Mouse (Mus musculus): ENCODE results near the gene Poln. TPM values are rescaled to one million over a fixed set of nuclear protein-coding genes. Genes with fewer than 3 reads are reported as not detected.

The Poln gene
- polyA plus RNA-seq (2016; fragmentation: Nextera tagmentation; extraction: Ambion mirVana), result 0.59 and 0.63 TPM in 2 replicates

- no peaks in the 10 kb centered on the region for H3K27me3 ChIP-seq (ENCODE audit: low read depth, poor library complexity, severe bottlenecking)
- peak; percentile 99 for DNase-seq (ENCODE audit: low spot score)
- under 1% methylated on average over 57 of the region's 57 CpGs for WGBS
- peaks cover 29% of the 10 kb centered on the region for H3K36me3 ChIP-seq
- no peaks in the 10 kb centered on the region for H3K9me3 ChIP-seq (replicated peaks)
- H3K4me1 ChIP-seq, result peaks cover 22% of the 10 kb centered on the region
- H3K27ac ChIP-seq, result peak within 1 kb of the TSS; percentile 92
- peak within 1 kb of the TSS; percentile 77 for H3K4me3 ChIP-seq
Observed at GRCm38 (mm10) chr5:34168950-34169891, at the start of gene Poln, which contains the start of gene Haus3. Gene Poln (minus strand): TSS chr5:34169448. Gene Haus3 (minus strand): TSS chr5:34169527.

DNA sequence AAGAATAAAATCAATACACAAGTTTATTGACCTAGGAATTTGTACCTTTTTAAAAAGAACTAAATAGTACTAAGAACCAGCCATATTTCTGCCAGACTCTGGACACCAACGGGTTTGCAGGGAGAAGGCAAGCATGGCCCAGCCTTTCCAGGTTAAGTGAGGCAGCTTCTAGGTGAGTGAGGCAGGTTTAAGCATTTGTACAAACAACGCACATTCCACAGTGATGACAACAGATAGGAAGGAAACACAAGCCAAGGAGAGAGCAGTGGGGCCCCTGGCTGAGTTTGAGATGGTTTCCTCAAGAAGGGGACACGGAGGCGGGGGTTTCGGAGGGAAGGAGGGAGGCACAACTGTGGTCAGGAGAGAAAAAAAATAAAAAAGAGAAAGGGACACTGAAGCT lies 49.4 kb upstream of the Poln start:
- no peaks in the 10 kb centered on the region for H3K4me1 ChIP-seq
- H3K27ac ChIP-seq, result no peak overlapping the region
- WGBS, result 83% methylated on average over 5 of the region's 5 CpGs
- no peaks in the 10 kb centered on the region for H3K27me3 ChIP-seq (ENCODE audit: low read depth, poor library complexity, severe bottlenecking)
- H3K4me3 ChIP-seq, result no peak overlapping the region
- no peaks in the 10 kb centered on the region for H3K36me3 ChIP-seq
- no peaks in the 10 kb centered on the region for H3K9me3 ChIP-seq (replicated peaks)
- DNase-seq (ENCODE audit: low spot score), result no peak

GRCm38 (mm10) chr5:34217756-34218155 lies 48.5 kb upstream of the Poln start:
- Histone ChIP-seq H3K4me1 (no peaks in the 10 kb centered on the region), H3K4me3 (no peak overlapping the region), H3K27ac (no peak overlapping the region), H3K36me3 (no peaks in the 10 kb centered on the region), H3K27me3 (ENCODE audit: low read depth, poor library complexity, severe bottlenecking) (no peaks in the 10 kb centered on the region), H3K9me3 (replicated peaks) (no peaks in the 10 kb centered on the region)
- no peak for DNase-seq (ENCODE audit: low spot score)
- WGBS, result 50% methylated on average over 9 of the region's 9 CpGs

- no peaks in the 10 kb centered on the region for H3K9me3 ChIP-seq (replicated peaks)
- WGBS, result 89% methylated on average over 7 of the region's 7 CpGs
- H3K27me3 ChIP-seq (ENCODE audit: low read depth, poor library complexity, severe bottlenecking), result no peaks in the 10 kb centered on the region
- DNase-seq (ENCODE audit: low spot score), result no peak
- no peak overlapping the region for H3K4me3 ChIP-seq
- H3K27ac ChIP-seq, result no peak overlapping the region
- H3K4me1 ChIP-seq, result no peaks in the 10 kb centered on the region
- no peaks in the 10 kb centered on the region for H3K36me3 ChIP-seq
Observed at GRCm38 (mm10) chr5:34216025-34216424, 46.8 kb upstream of the Poln start.

DNA sequence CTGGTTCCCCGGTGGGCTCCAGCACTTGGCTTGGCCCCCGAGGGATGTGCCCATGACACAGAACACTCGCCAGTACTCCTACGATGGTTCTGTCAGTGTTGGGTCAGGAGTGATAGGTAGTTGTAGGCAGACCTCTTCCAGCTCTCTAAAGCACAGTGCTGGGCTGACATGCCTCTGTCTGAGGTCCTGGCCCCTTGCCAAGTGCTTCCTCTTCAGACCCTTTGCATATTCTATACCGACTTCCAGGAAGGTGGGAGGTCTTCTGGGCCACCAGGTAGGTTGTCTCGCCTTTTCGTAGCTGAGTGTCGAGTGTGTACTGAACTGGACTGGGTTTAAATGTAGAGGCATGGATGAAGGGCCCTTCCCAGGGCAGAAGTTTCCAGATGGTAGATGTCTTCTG lies 44.4 kb upstream of the Poln start:
- 83% methylated on average over 8 of the region's 8 CpGs for WGBS
- Histone ChIP-seq H3K4me1 (no peaks in the 10 kb centered on the region), H3K9me3 (replicated peaks) (no peaks in the 10 kb centered on the region), H3K4me3 (no peak overlapping the region), H3K27ac (no peak overlapping the region), H3K27me3 (ENCODE audit: low read depth, poor library complexity, severe bottlenecking) (no peaks in the 10 kb centered on the region), H3K36me3 (no peaks in the 10 kb centered on the region)
- DNase-seq (ENCODE audit: low spot score), result no peak

DNA sequence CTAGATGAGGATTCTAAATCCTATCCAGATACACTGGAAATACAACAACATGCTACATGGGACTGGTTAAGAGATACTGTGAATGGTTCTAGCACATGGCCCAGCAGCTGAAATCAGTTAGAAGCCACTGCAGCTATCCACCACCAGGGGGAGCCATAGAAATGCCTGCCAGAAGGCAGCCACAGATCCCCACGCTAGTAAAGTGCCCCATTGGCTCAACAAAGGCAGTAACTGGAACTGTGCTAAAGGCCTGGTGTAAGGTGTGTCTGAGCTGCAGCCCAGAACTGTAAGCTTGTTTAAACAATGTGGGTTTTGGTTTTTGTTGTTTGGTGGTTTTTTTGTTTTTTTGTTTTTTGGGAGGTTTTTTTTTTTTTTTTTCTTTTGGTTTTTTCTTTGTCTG lies 41.0 kb upstream of the Poln start:
- WGBS, result 0% methylated on average over 1 of the region's 1 CpGs

GRCm38 (mm10) chr5:34207503-34207902 lies 38.3 kb upstream of the Poln start:
- WGBS, result 62% methylated on average over 3 of the region's 3 CpGs
- no peaks in the 10 kb centered on the region for H3K27me3 ChIP-seq (ENCODE audit: low read depth, poor library complexity, severe bottlenecking)
- peaks cover 3% of the 10 kb centered on the region; the same call in 1 of the 2 replicates for H3K4me1 ChIP-seq
- H3K4me3 ChIP-seq, result no peak overlapping the region
- no peak overlapping the region for H3K27ac ChIP-seq
- H3K36me3 ChIP-seq, result no peaks in the 10 kb centered on the region
- no peak for DNase-seq (ENCODE audit: low spot score)
- H3K9me3 ChIP-seq (replicated peaks), result no peaks in the 10 kb centered on the region

More for the DNA sequence above, 41.0 kb upstream of the Poln start:
- H3K4me3 ChIP-seq, result no peak overlapping the region
- no peaks in the 10 kb centered on the region for H3K9me3 ChIP-seq (replicated peaks)
- no peak overlapping the region; the same call in 1 of the 2 replicates for H3K27ac ChIP-seq
- peak; percentile 87 for DNase-seq (ENCODE audit: low spot score)
- no peaks in the 10 kb centered on the region for H3K27me3 ChIP-seq (ENCODE audit: low read depth, poor library complexity, severe bottlenecking)
- H3K36me3 ChIP-seq, result no peaks in the 10 kb centered on the region
- H3K4me1 ChIP-seq, result peaks cover 3% of the 10 kb centered on the region; the same call in 1 of the 2 replicates

DNA sequence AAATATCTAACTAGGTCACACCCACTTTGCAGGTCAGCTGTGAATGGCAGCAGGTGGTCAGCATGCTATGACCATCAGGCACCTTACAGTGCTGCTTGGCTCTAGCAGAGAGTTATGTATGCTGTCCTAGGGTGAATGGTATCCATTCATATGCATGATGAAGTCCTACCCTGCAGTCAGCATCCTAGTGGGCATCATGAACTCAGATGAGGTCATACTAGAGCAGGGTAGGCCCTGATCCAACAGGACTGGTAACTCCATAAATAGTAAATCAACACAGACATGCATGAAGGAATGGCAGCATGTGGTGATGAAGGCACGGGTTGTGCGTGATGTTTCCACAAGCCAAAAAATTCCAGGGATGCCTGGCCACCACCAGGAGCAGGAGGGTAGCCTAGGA lies 36.5 kb upstream of the Poln start:
- 90% methylated on average over 2 of the region's 2 CpGs for WGBS
- H3K9me3 ChIP-seq (replicated peaks), result no peaks in the 10 kb centered on the region
- H3K27me3 ChIP-seq (ENCODE audit: low read depth, poor library complexity, severe bottlenecking), result no peaks in the 10 kb centered on the region
- H3K4me1 ChIP-seq, result peaks cover 3% of the 10 kb centered on the region; the same call in 1 of the 2 replicates
- no peak overlapping the region for H3K27ac ChIP-seq
- H3K4me3 ChIP-seq, result no peak overlapping the region
- no peaks in the 10 kb centered on the region for H3K36me3 ChIP-seq
- no peak for DNase-seq (ENCODE audit: low spot score)

- Histone ChIP-seq H3K27ac (no peak overlapping the region), H3K9me3 (replicated peaks) (no peaks in the 10 kb centered on the region), H3K4me3 (no peak overlapping the region), H3K27me3 (ENCODE audit: low read depth, poor library complexity, severe bottlenecking) (no peaks in the 10 kb centered on the region), H3K4me1 (peaks cover 3% of the 10 kb centered on the region; the same call in 1 of the 2 replicates), H3K36me3 (no peaks in the 10 kb centered on the region)
- WGBS, result 85% methylated on average over 2 of the region's 2 CpGs
- no peak for DNase-seq (ENCODE audit: low spot score)
Observed at GRCm38 (mm10) chr5:34204911-34205310, 35.7 kb upstream of the Poln start.

DNA sequence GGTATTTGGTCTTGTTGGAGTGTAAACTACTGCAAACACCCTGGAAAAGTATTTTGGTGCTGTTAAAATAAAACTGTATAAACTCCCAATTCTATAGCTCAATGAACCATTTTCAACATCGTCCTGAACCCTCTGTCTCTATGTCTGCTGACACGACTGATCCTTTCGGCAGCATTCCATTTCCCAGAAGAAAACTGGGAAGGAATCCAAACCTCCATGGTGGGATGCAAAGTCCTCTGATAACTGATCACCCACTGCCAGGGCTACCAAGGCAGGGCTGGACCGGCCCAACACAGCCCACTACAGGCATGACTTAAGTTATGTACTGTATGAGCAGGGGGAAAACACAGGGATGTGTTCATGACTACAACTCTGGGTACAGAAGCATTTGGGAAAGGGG lies 32.8 kb upstream of the Poln start:
- no peaks in the 10 kb centered on the region for H3K27me3 ChIP-seq (ENCODE audit: low read depth, poor library complexity, severe bottlenecking)
- no peak overlapping the region for H3K27ac ChIP-seq
- no peak for DNase-seq (ENCODE audit: low spot score)
- no peaks in the 10 kb centered on the region for H3K9me3 ChIP-seq (replicated peaks)
- no peaks in the 10 kb centered on the region for H3K36me3 ChIP-seq
- H3K4me1 ChIP-seq, result no peaks in the 10 kb centered on the region
- H3K4me3 ChIP-seq, result no peak overlapping the region
- 95% methylated on average over 4 of the region's 4 CpGs for WGBS

- Histone ChIP-seq H3K27ac (no peak overlapping the region), H3K4me3 (no peak overlapping the region), H3K9me3 (replicated peaks) (no peaks in the 10 kb centered on the region), H3K27me3 (ENCODE audit: low read depth, poor library complexity, severe bottlenecking) (no peaks in the 10 kb centered on the region), H3K4me1 (no peaks in the 10 kb centered on the region), H3K36me3 (no peaks in the 10 kb centered on the region)
- no peak for DNase-seq (ENCODE audit: low spot score)
- WGBS, result 78% methylated on average over 2 of the region's 2 CpGs
Observed at GRCm38 (mm10) chr5:34201396-34201795, 32.1 kb upstream of the Poln start.

GRCm38 (mm10) chr5:34198615-34199014 lies 29.4 kb upstream of the Poln start:
- no peak overlapping the region for H3K4me3 ChIP-seq
- H3K27me3 ChIP-seq (ENCODE audit: low read depth, poor library complexity, severe bottlenecking), result no peaks in the 10 kb centered on the region
- H3K27ac ChIP-seq, result no peak overlapping the region
- no peak for DNase-seq (ENCODE audit: low spot score)
- 89% methylated on average over 6 of the region's 6 CpGs for WGBS
- no peaks in the 10 kb centered on the region for H3K4me1 ChIP-seq
- no peaks in the 10 kb centered on the region for H3K9me3 ChIP-seq (replicated peaks)
- no peaks in the 10 kb centered on the region for H3K36me3 ChIP-seq

- 79% methylated on average over 4 of the region's 4 CpGs for WGBS
- Histone ChIP-seq H3K4me1 (no peaks in the 10 kb centered on the region), H3K36me3 (no peaks in the 10 kb centered on the region), H3K9me3 (replicated peaks) (no peaks in the 10 kb centered on the region), H3K27me3 (ENCODE audit: low read depth, poor library complexity, severe bottlenecking) (no peaks in the 10 kb centered on the region), H3K4me3 (no peak overlapping the region), H3K27ac (no peak overlapping the region)
- DNase-seq (ENCODE audit: low spot score), result no peak
Observed at GRCm38 (mm10) chr5:34197243-34197642, 28.0 kb upstream of the Poln start.

All from limb, embryonic 10.5 days (tissue).